25 mouse cellular contexts compared by ENCODE assay signal in the genomic region with DNA sequence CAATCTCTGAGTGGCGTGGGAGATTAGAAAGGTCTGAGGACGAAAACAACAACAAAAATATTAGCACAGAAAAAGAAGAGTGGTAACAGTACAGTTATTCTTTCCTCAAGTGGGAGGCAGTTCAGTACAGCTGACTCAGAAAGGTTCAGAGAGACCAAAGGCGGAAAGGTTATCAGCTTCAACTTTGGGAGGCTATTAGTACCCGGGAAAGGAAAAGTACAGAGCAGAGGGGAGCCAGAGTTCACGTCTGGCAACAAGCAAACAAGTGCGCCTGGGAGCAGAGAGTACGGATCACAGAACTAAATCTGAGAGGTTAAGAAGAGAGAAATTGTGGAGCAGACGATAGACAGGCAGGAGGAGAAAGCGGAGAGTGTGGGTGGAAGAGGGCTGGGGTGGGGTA. TPM values are rescaled to one million over a fixed set of nuclear protein-coding genes. Genes with fewer than 3 reads are reported as not detected.
DNase-seq lines count a peak whose midpoint lies in the region; ATAC-seq and TF ChIP-seq lines count a peak whose summit lies in the region.
"Had no signal": no experiment of that assay in that cellular context is flagged by ENCODE, and none has a peak within 500 bp of the region (broad histone marks: within the 10 kb centered on the region; RNA-seq: fewer than 3 reads in every experiment).

No protein-coding gene starts in this region.

- H3K27ac ChIP-seq in heart, embryonic 10.5 days = peak overlapping the region; percentile 2; the same call in 1 of the 2 replicates
- H3K27ac ChIP-seq in liver, adult 2 months (replicated peaks; ENCODE audit: insufficient read depth, low read depth, low read length) = peak overlapping the region; percentile 42
- no peak overlapping the region for H3K27ac ChIP-seq in liver, postnatal 0 days (ENCODE audit: low read depth)
- H3K27ac ChIP-seq: forebrain, embryonic 10.5 days; hindbrain, embryonic 15.5 days; intestine, embryonic 15.5 days; neural tube, embryonic 12.5 days had no signal

- no peak overlapping the region for H3K4me2 ChIP-seq in liver, postnatal 0 days (ENCODE audit: low read depth, low read length)
- H3K4me2 ChIP-seq: hindbrain, embryonic 15.5 days; intestine, embryonic 15.5 days; neural tube, embryonic 12.5 days had no signal

- H3K79me2 ChIP-seq in liver, adult 2 months (ENCODE audit: control insufficient read depth, insufficient read depth, low read length) = no peaks in the 10 kb centered on the region

- peaks cover 13% of the 10 kb centered on the region for H3K4me1 ChIP-seq in heart, embryonic 10.5 days
- H3K4me1 ChIP-seq in liver, adult 2 months (ENCODE audit: control insufficient read depth, insufficient read depth, low read length) = peaks cover 5% of the 10 kb centered on the region
- H3K4me1 ChIP-seq in liver, postnatal 0 days (ENCODE audit: insufficient read depth) = peaks cover 3% of the 10 kb centered on the region; the same call in 1 of the 2 replicates
- H3K4me1 ChIP-seq: intestine, embryonic 15.5 days had no signal

- no peaks in the 10 kb centered on the region for H3K27me3 ChIP-seq in heart, embryonic 10.5 days (ENCODE audit: insufficient read depth, poor library complexity, severe bottlenecking)
- H3K27me3 ChIP-seq in liver, adult 2 months (ENCODE audit: control insufficient read depth, insufficient read depth, low read length) = no peaks in the 10 kb centered on the region
- H3K27me3 ChIP-seq in liver, postnatal 0 days (ENCODE audit: insufficient read depth, low read length) = no peaks in the 10 kb centered on the region
- H3K27me3 ChIP-seq: hindbrain, embryonic 15.5 days; intestine, embryonic 15.5 days; megakaryocyte, embryonic 14.5 days; neural tube, embryonic 12.5 days had no signal

- DNase-seq in heart, embryonic 10.5 days (ENCODE audit: low spot score) = no peak
- DNase-seq in heart, postnatal 25 days (ENCODE audit: low spot score) = no peak
- DNase-seq in adrenal gland, postnatal 10 days = peak; percentile 26
- DNase-seq in liver, adult 2 months (ENCODE audit: extremely low read depth, low read depth, low spot score) = peak; percentile 93
- DNase-seq in liver, postnatal 0 days = peak; percentile 15
- no peak for DNase-seq in embryo, embryonic 10 days (ENCODE audit: low spot score)
- DNase-seq in gastrocnemius, postnatal 36 days = no peak
- DNase-seq in spleen, adult 18-20 months = no peak
- DNase-seq: cerebellum, adult 11-12 months; cerebellum, postnatal 10 days; gastrocnemius, postnatal 14 days; heart, postnatal 4 days; kidney, postnatal 36 days; lung, postnatal 14 days; midbrain, embryonic 14.5 days; right cerebral cortex, postnatal 14 days had no signal

- ATAC-seq in liver, postnatal 0 days = peak; percentile 44
- ATAC-seq: CD4-positive, CD25-positive, alpha-beta regulatory T cell, adult 4 months; forebrain, embryonic 16.5 days; intestine, embryonic 15.5 days had no signal

- 0 out of 2 replicates have a peak overlapping the region, but pooled peaks have one; percentile 38 for H3K9ac ChIP-seq in liver, adult 2 months (ENCODE audit: low read depth, low read length)
- H3K9ac ChIP-seq in liver, postnatal 0 days (replicated peaks) = peak overlapping the region; percentile 31; the same call in 1 of the 2 replicates
- H3K9ac ChIP-seq: hindbrain, embryonic 15.5 days; intestine, embryonic 15.5 days; neural tube, embryonic 12.5 days had no signal

- H3K4me3 ChIP-seq in heart, embryonic 10.5 days = no peak overlapping the region
- no peak overlapping the region for H3K4me3 ChIP-seq in liver, adult 2 months (ENCODE audit: insufficient read depth, low read depth, low read length)
- H3K4me3 ChIP-seq in liver, postnatal 0 days (ENCODE audit: low read depth, low read length) = no peak overlapping the region
- H3K4me3 ChIP-seq: forebrain, embryonic 10.5 days; hindbrain, embryonic 15.5 days; intestine, embryonic 15.5 days; megakaryocyte, embryonic 14.5 days; neural tube, embryonic 12.5 days had no signal

- no peak for TF ChIP-seq POLR2A in liver, adult 2 months (IDR thresholded peaks at IDR 0.05; ENCODE audit: extremely low read depth, insufficient read depth, low read length)

- no peak for TF ChIP-seq EP300 in liver, postnatal 0 days (IDR thresholded peaks at IDR 0.05; ENCODE audit: low read depth)

- H3K36me3 ChIP-seq in heart, embryonic 10.5 days = no peaks in the 10 kb centered on the region
- H3K36me3 ChIP-seq in liver, adult 2 months (ENCODE audit: control insufficient read depth, insufficient read depth, low read length) = no peaks in the 10 kb centered on the region
- H3K36me3 ChIP-seq in liver, postnatal 0 days (replicated peaks; ENCODE audit: insufficient read depth, low read length) = no peaks in the 10 kb centered on the region
- H3K36me3 ChIP-seq: forebrain, embryonic 10.5 days; hindbrain, embryonic 15.5 days; intestine, embryonic 15.5 days; neural tube, embryonic 12.5 days had no signal

- 29% methylated on average over 9 of the region's 9 CpGs for WGBS in heart, embryonic 10.5 days
- 17% methylated on average over 9 of the region's 9 CpGs for WGBS in liver, adult 2 months
- whole genome bisulfite sequencing in liver, postnatal 0 days (ENCODE audit: insufficient replicate concordance) = 52% methylated on average over 9 of the region's 9 CpGs

- TF ChIP-seq CTCF in liver, adult 2 months (IDR thresholded peaks at IDR 0.05; ENCODE audit: low read depth, low read length) = no peak
- TF ChIP-seq CTCF in liver, postnatal 0 days (IDR thresholded peaks at IDR 0.05; ENCODE audit: low read depth) = no peak

- intact Hi-C loops in heart, postnatal 25 days (cut with DNase I) = no loop called here
- intact Hi-C loops in gastrocnemius, postnatal 36 days (cut with DNase I) = loop anchor here (10.0 kb wide), 1 partner anchor 309 kb away; a partner anchor contains a TSS

- H3K9me3 ChIP-seq in heart, embryonic 10.5 days = no peaks in the 10 kb centered on the region
- no peaks in the 10 kb centered on the region for H3K9me3 ChIP-seq in liver, postnatal 0 days (ENCODE audit: low read length)
- H3K9me3 ChIP-seq: forebrain, embryonic 10.5 days; hindbrain, embryonic 15.5 days; intestine, embryonic 15.5 days; megakaryocyte, embryonic 14.5 days; neural tube, embryonic 12.5 days had no signal

RNA-seq across cellular contexts. Expression of a gene that starts 29.7 kb away (rescaled TPM):
- polyA plus RNA-seq in heart, embryonic 10.5 days (2016; fragmentation: Nextera tagmentation; extraction: Ambion mirVana) = 0.15 TPM in 1 of 2 replicates, not detected in the other
- 1 to 10 TPM; 1.4 to 1.5 TPM for total RNA-seq in heart, postnatal 25 days (2021)
- 10 to 100 TPM; 20.9 to 22.6 TPM for total RNA-seq in adrenal gland, postnatal 10 days (2021)
- 0.27 and 0.37 TPM in 2 replicates for total RNA-seq in liver, adult 2 months (2014; rRNA removed)
- not detected in 2 replicates for polyA plus RNA-seq in liver, adult 2 months (2012; rRNA removed)
- 0.12 TPM in 1 of 2 replicates, not detected in the other for polyA plus RNA-seq in liver, postnatal 0 days (2015; fragmentation: Nextera tagmentation; extraction: Ambion mirVana)
- total RNA-seq in gastrocnemius, postnatal 36 days (2021) = 1 to 10 TPM in 1 of 2 experiments, under 1 TPM in 1; 0.92 to 1.2 TPM
- polyA plus RNA-seq: CD4-positive, CD25-positive, alpha-beta regulatory T cell, adult 4 months; embryonic facial prominence, embryonic 11.5 days; heart, embryonic 14.5 days had no signal

Comparison
In these comparisons a context has a peak if more than half of its experiments do, and no peak if none do; other contexts are left out.
1. DNase-seq: peak in adrenal gland, postnatal 10 days (single experiment), liver, adult 2 months (single experiment) and liver, postnatal 0 days (single experiment); none in heart, embryonic 10.5 days (single experiment), heart, postnatal 25 days (single experiment), embryo, embryonic 10 days (single experiment), gastrocnemius, postnatal 36 days (0 of 2) and spleen, adult 18-20 months (0 of 2).
2. RNA of a gene that starts 29.7 kb away (total RNA-seq): 20.9 to 22.6 TPM in adrenal gland, postnatal 10 days; 1.4 to 1.5 TPM in heart, postnatal 25 days, 0.92 to 1.2 TPM in gastrocnemius, postnatal 36 days and 0.27 to 0.37 TPM in liver, adult 2 months; every median in the first group is over 4 times any median in the second.